Mouse (Mus musculus) olfactory bulb, adult 2 months (tissue): ENCODE results near the gene Syne2.

Source experiments
- CTCF ChIP-seq: fragments of 200-500 bp; IDR thresholded peaks from 2 replicates; pipeline ENCODE4 v1.5.1; 2012; ENCODE audit warnings: low read depth, mild to moderate bottlenecking, low read length, moderate library complexity; ENCODE audit not compliant: insufficient read depth
- POLR2A ChIP-seq: fragments of 200-500 bp; IDR thresholded peaks from 2 replicates; pipeline ENCODE4 v1.6.1; 2012; ENCODE audit warnings: mild to moderate bottlenecking, low read depth, low read length, moderate library complexity; ENCODE audit not compliant: insufficient read depth

- TF ChIP-seq CTCF (no peak), POLR2A (no peak)
These were observed 277.4 kb downstream of the Syne2 start for GRCm38 (mm10) chr12:76095117-76096035.
